Mouse (Mus musculus): ENCODE results near the gene Npm3. TPM values are rescaled to one million over a fixed set of nuclear protein-coding genes. Genes with fewer than 3 reads are reported as not detected.

Gene Npm3
- polyA plus RNA-seq, 1 experiment from 2014 or later = 9.4 TPM

DNA sequence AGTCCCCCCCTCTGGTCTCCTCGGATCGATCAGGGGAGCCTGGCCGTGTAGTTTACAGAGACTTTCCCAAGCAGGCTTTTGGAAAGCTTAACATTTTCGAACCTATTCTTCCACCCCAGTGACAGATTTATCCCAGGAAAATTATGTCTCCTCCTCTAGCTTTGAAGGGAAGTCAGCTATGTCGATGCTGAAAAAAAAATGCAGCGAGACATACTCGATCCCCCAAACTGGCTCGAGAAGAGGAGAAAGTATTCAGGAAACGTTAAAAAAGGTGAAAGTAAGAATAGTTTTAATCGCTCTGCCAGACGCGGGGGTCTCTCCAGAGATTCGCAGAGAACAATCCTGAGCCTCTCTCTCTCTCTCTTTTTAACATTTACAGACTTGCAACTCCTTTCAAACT, 9.2 kb downstream of the Npm3 start:
- Histone ChIP-seq H3K9me3 (replicated peaks) (no peaks in the 10 kb centered on the region), H3K4me3 (no peak overlapping the region), H3K36me3 (ENCODE audit: poor library complexity, severe bottlenecking) (no peaks in the 10 kb centered on the region), H3K9ac (no peak overlapping the region), H3K4me1 (peaks cover 35% of the 10 kb centered on the region), H3K27me3 (peaks cover 99% of the 10 kb centered on the region), H3K4me2 (no peak overlapping the region), H3K27ac (no peak overlapping the region)
- WGBS = 3% methylated on average over 13 of the region's 13 CpGs
- ATAC-seq = no peak

DNA sequence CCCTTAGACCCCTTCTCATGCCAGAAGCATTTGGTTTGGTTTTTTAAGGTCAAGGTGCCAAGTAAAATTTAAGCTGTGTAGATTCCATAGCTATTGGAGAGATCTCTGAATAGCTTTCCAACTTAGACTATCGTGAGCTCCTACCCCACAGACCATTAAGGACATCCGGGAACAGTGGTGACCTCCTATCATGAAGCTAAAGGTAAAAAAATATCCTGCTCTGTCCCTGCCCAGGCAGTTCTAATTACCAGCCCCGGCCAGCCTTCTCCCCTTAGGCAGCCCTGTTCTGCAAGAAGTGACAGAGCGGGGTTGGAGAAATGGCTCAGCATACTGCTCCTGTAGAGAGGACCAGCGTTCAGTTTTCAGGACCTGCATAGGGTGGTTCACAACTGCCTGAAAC, 10.9 kb downstream of the Npm3 start:
- WGBS = 55% methylated on average over 5 of the region's 5 CpGs
- H3K27ac ChIP-seq = no peak overlapping the region
- H3K9me3 ChIP-seq (replicated peaks) = no peaks in the 10 kb centered on the region
- no peak for ATAC-seq
- H3K36me3 ChIP-seq (ENCODE audit: poor library complexity, severe bottlenecking) = no peaks in the 10 kb centered on the region
- peaks cover 99% of the 10 kb centered on the region for H3K27me3 ChIP-seq
- no peak overlapping the region for H3K9ac ChIP-seq
- H3K4me2 ChIP-seq = no peak overlapping the region
- peaks cover 35% of the 10 kb centered on the region for H3K4me1 ChIP-seq
- H3K4me3 ChIP-seq = no peak overlapping the region

DNA sequence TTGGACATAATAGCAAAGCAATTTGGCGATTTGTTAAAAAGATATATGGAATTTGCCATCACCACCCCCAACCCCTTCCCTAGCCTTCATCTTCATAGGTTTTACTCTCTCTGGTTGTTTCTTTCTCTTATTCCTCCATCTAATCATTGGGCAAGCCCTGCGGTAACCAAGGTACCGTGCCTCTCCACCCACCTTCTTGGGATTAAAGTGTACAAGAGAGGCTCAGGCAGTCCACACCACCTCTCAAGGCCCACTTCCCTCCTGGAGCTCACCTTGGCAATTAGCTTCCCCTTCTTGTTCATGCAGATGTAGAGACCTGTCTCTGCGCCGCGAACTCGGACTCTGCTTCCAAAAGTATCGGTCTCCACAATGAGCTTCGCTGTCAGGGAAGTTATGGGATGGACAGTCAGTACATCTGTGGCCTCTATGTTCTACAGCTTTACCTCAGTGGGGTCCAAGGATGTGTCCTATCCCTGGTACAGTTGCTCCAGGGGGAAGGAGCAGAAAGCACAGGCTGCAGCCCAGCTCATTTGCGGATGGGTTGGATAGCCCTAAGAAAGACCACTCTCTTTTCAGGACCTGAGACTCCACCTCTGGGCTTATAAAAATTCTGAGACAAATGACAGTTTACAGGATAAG, 11.4 kb downstream of the Npm3 start:
- Histone ChIP-seq H3K4me3 (no peak overlapping the region), H3K9me3 (replicated peaks) (no peaks in the 10 kb centered on the region), H3K4me2 (no peak overlapping the region), H3K27ac (no peak overlapping the region), H3K36me3 (ENCODE audit: poor library complexity, severe bottlenecking) (no peaks in the 10 kb centered on the region), H3K27me3 (peaks cover 99% of the 10 kb centered on the region), H3K9ac (no peak overlapping the region), H3K4me1 (peaks cover 30% of the 10 kb centered on the region)
- ATAC-seq = no peak
- WGBS = 51% methylated on average over 10 of the region's 10 CpGs

DNA sequence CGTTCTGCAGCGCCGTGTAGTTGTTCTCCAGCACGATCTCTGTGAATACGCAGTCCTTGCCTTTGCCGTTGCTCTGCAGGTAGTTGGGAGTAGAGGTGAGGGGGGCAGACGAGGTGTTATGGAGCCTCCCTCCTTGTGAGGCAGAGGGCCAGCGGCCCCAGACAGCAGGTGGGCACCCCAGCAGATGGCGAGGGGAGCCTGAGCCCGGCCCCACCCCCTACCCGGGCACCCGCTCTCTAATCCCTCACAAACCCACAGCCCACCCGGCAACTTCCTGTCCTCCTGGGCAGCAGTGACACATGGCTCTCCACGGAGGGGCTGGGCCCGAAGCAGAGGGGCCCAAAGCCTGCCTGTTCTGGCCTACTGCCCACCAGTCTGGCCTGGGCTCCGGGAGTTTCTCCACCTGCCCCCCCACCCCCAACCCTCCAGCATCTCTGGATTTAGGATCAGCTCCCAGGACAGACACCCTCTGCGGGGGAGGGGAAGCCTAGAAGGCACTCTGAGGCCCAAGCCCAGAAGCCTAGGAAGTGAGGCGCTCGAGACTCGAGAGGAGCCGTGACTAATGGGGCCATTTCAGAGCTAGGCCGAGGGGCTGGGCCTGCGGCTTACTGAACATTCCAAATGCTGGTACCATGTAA, 12.1 kb downstream of the Npm3 start:
- H3K36me3 ChIP-seq (ENCODE audit: poor library complexity, severe bottlenecking) = no peaks in the 10 kb centered on the region
- peaks cover 25% of the 10 kb centered on the region for H3K4me1 ChIP-seq
- H3K27ac ChIP-seq = no peak overlapping the region
- ATAC-seq = 0 out of 2 replicates have a peak, but pooled peaks have one; percentile 33
- peaks cover 99% of the 10 kb centered on the region for H3K27me3 ChIP-seq
- peak overlapping the region; percentile 2; the same call in 1 of the 2 replicates for H3K9ac ChIP-seq
- 9% methylated on average over 23 of the region's 23 CpGs for WGBS
- peak overlapping the region; percentile 29 for H3K4me3 ChIP-seq
- peak overlapping the region; percentile 60 for H3K4me2 ChIP-seq
- no peaks in the 10 kb centered on the region for H3K9me3 ChIP-seq (replicated peaks)

DNA sequence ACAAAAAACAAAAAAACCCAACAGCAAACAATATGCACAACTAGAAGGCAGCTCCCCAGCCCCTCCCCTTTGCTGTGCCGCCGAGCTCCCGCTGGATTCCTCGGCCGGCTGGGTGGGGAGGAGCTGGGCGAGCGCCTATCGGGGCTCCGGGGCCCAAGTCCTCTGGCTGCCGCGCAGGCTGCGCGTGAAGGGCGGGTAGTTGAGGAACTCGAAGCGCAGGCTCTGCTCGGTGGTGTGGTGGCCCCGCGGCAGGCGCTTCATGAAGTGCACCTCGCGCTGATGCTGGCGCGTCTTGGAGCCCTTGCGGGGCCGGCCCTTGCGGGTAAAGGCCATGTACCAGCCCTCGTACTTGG, 12.6 kb downstream of the Npm3 start:
- H3K4me1 ChIP-seq = peaks cover 20% of the 10 kb centered on the region
- no peak overlapping the region for H3K27ac ChIP-seq
- peak overlapping the region; percentile 29 for H3K4me3 ChIP-seq
- peak overlapping the region; percentile 2; the same call in 1 of the 2 replicates for H3K9ac ChIP-seq
- H3K27me3 ChIP-seq = peaks cover 98% of the 10 kb centered on the region
- H3K9me3 ChIP-seq (replicated peaks) = no peaks in the 10 kb centered on the region
- peak overlapping the region; percentile 60 for H3K4me2 ChIP-seq
- peak; percentile 50; the same call in 1 of the 2 replicates for ATAC-seq
- WGBS = 2% methylated on average over 28 of the region's 28 CpGs
- no peaks in the 10 kb centered on the region for H3K36me3 ChIP-seq (ENCODE audit: poor library complexity, severe bottlenecking)

DNA sequence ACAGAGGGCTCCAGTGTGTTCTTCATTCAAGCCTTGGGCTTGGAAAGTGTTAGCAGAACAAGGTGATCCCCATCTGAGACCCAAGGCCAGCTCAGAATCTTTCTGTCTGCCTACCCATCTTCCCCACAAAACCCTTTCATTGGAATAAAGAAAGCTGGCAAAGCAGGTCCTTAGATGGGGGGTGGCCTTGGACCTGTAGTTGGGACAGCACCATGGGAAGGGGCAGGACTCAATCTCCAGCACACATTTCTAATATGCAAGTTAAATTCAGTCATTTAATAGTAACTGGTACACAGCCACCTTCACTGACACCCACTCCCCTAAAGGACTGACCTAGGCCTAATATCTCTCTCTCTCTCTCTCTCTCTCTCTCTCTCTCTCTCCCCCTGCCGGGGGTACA, 13.2 kb downstream of the Npm3 start:
- ATAC-seq = no peak

DNA sequence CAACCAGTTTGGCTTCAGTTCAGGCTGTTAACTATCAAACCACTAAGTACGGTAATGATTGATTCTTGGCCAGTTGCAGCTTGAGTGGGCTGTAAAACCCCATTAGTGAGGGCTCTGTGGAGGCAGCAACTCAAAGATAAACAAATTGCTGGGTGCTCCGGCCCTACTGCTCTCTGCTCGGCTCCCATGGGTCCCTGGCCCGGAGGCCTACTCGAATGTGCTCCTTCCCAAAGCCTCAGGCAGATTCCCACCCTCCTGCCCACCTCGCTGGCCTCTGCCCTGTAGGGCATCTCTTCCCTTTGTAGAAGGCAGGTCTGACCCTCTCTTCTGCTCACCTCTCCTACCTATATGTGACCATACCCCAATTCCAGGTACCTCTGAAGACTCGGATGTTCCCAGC, 14.6 kb downstream of the Npm3 start:
- Histone ChIP-seq H3K4me3 (no peak overlapping the region), H3K4me2 (no peak overlapping the region)
- WGBS = 49% methylated on average over 7 of the region's 7 CpGs

More for the DNA sequence above, 13.2 kb downstream of the Npm3 start:
- Histone ChIP-seq H3K36me3 (ENCODE audit: poor library complexity, severe bottlenecking) (no peaks in the 10 kb centered on the region), H3K4me1 (peaks cover 18% of the 10 kb centered on the region), H3K9ac (no peak overlapping the region), H3K9me3 (replicated peaks) (no peaks in the 10 kb centered on the region), H3K4me2 (no peak overlapping the region), H3K27me3 (peaks cover 96% of the 10 kb centered on the region), H3K4me3 (no peak overlapping the region), H3K27ac (no peak overlapping the region)
- 56% methylated on average over 1 of the region's 1 CpGs for WGBS

DNA sequence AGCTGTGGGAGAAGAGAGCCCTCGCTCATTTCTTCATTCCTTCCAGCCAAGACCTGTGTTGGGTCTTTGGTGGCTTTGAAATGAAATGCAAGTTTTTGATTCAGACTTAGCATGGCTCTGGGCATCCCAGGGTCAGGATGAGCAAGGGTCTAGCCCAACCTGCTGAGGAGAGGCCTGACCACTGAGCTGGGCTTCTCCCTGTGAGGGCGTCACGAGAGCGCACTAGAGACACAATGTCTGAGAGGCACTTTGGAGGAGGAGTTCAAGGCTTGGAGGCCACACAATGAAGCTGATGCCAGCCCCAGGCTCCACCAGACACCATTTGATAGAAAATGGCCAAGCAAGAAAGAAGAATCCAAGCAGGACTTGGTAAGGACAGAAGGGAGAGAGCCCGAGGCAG, 15.2 kb downstream of the Npm3 start:
- H3K27ac ChIP-seq = no peak overlapping the region
- H3K9ac ChIP-seq = no peak overlapping the region
- no peak overlapping the region for H3K4me2 ChIP-seq
- H3K27me3 ChIP-seq = peaks cover 91% of the 10 kb centered on the region
- no peaks in the 10 kb centered on the region for H3K9me3 ChIP-seq (replicated peaks)
- H3K4me1 ChIP-seq = peaks cover 18% of the 10 kb centered on the region
- no peak for ATAC-seq
- WGBS = 68% methylated on average over 5 of the region's 5 CpGs
- H3K36me3 ChIP-seq (ENCODE audit: poor library complexity, severe bottlenecking) = no peaks in the 10 kb centered on the region
- H3K4me3 ChIP-seq = no peak overlapping the region

More for the DNA sequence above, 14.6 kb downstream of the Npm3 start:
- no peak for ATAC-seq
- Histone ChIP-seq H3K9me3 (replicated peaks) (no peaks in the 10 kb centered on the region), H3K4me1 (peaks cover 18% of the 10 kb centered on the region), H3K27ac (no peak overlapping the region), H3K36me3 (ENCODE audit: poor library complexity, severe bottlenecking) (no peaks in the 10 kb centered on the region), H3K9ac (no peak overlapping the region), H3K27me3 (peaks cover 95% of the 10 kb centered on the region)

DNA sequence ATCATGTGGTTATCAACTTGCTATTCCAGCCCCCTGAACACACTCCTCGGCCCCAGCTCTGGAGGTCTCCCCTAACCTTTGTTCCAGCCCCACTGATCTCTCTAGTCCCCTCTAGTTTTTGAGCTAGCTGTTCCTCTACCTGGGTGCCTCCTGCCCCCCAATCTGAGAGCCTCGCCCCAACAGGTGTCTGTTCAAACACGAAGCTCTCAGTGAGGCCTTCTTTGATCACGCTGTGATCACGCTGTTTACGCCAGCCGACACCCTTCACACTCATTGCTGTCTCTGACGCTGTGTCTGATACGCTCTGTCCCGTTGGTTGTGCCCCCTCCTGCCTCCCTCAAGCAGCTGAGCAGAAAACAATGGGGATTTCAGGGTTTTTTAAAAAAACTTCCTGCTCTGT, 15.8 kb downstream of the Npm3 start:
- no peak overlapping the region for H3K4me2 ChIP-seq
- H3K27me3 ChIP-seq = peaks cover 85% of the 10 kb centered on the region
- no peak for ATAC-seq
- no peak overlapping the region for H3K4me3 ChIP-seq
- H3K27ac ChIP-seq = no peak overlapping the region
- WGBS = 12% methylated on average over 10 of the region's 10 CpGs
- H3K9ac ChIP-seq = no peak overlapping the region
- no peaks in the 10 kb centered on the region for H3K36me3 ChIP-seq (ENCODE audit: poor library complexity, severe bottlenecking)
- H3K4me1 ChIP-seq = peaks cover 18% of the 10 kb centered on the region
- H3K9me3 ChIP-seq (replicated peaks) = no peaks in the 10 kb centered on the region

DNA sequence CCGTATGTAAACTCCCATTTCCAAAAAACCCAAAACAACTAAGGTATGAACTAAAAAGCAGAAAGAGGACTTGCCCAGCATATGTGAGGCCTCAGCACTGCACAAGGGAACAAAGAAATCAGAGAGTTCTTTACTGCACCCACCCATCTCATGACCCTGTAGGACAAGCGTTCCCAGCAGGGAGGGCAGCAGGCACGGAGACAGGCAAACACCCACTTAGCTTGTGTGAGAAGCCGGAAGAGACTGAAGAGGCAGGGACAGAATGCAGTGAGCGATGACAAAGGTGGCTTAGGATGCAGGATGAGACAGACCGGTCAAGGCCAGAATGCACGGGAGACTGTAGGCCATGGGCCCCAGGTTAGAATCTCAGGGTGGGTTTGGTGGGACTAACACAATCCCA, 17.7 kb downstream of the Npm3 start:
- Histone ChIP-seq H3K27me3 (peaks cover 79% of the 10 kb centered on the region), H3K36me3 (ENCODE audit: poor library complexity, severe bottlenecking) (no peaks in the 10 kb centered on the region), H3K27ac (no peak overlapping the region), H3K9me3 (replicated peaks) (no peaks in the 10 kb centered on the region), H3K4me1 (peaks cover 7% of the 10 kb centered on the region), H3K4me3 (no peak overlapping the region), H3K9ac (no peak overlapping the region), H3K4me2 (no peak overlapping the region)
- WGBS = 86% methylated on average over 7 of the region's 7 CpGs
- no peak for ATAC-seq

DNA sequence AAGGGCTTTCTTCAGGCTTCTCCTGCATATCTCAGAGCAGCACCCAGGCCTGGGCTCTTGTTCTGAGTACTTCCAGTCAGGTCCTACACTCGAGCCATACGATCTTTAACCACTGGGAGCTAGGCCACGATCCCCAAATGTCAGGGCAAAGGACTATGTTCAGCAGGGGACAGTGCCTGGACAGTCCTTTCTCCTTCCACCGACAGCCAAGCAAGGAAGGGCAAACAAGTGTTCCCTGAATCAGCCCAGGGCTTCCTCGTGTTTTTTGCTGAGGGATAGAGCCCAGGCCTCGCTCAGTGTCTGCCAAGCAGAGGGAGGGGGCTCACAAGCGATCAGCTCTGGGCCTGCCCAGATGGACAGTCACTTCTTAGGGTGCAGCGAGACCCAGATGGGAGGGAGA, 19.3 kb downstream of the Npm3 start:
- WGBS = 75% methylated on average over 8 of the region's 8 CpGs
- no peak overlapping the region for H3K4me3 ChIP-seq
- H3K9me3 ChIP-seq (replicated peaks) = no peaks in the 10 kb centered on the region
- H3K4me2 ChIP-seq = no peak overlapping the region
- no peak for ATAC-seq
- no peak overlapping the region for H3K9ac ChIP-seq
- no peaks in the 10 kb centered on the region for H3K36me3 ChIP-seq (ENCODE audit: poor library complexity, severe bottlenecking)
- no peak overlapping the region for H3K27ac ChIP-seq
- peaks cover 1% of the 10 kb centered on the region; the same call in 1 of the 2 replicates for H3K4me1 ChIP-seq
- H3K27me3 ChIP-seq = peaks cover 69% of the 10 kb centered on the region

DNA sequence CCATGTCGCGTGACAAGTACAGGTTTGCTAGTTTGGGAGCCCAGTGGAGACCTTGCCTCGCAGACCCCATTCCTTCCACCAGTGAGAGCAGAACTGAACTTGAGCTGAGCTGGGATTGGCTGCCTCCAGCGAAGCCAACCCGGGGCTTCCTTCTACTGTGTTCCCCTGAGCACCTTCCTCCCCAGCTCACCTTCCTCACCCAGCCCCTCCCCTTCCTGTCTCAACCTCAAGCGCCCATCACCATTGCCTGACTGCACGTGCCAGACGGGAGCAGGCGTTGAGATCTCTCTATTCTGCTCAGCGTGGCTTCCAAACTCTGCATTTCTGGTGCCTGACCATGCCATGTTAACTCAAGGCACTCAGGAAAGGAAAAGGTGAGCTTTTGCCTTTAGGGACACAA, 22.2 kb downstream of the Npm3 start:
- H3K27me3 ChIP-seq = peaks cover 44% of the 10 kb centered on the region

More for the DNA sequence above, 22.2 kb downstream of the Npm3 start:
- Histone ChIP-seq H3K4me1 (no peaks in the 10 kb centered on the region), H3K36me3 (ENCODE audit: poor library complexity, severe bottlenecking) (no peaks in the 10 kb centered on the region), H3K27ac (no peak overlapping the region), H3K4me3 (no peak overlapping the region), H3K4me2 (no peak overlapping the region), H3K9ac (no peak overlapping the region), H3K9me3 (replicated peaks) (no peaks in the 10 kb centered on the region)
- ATAC-seq = no peak
- WGBS = 79% methylated on average over 10 of the region's 10 CpGs

Data from forebrain, embryonic 13.5 days (tissue).